Mouse (Mus musculus) heart, embryonic 16.5 days (tissue): ENCODE measurements at regions not wholly inside any gene's neighbourhood (a gene's known extent, or its start where the extent isn't known, plus 50 kb on each side); places are given as distances from the start of the nearest gene placed in this dataset.
"Not testable (repeated sequence)": the region's sequence is repeated elsewhere in the genome, so short reads cannot be mapped to it uniquely, and the experiment has no call there.

Experiments used
- ATAC-seq: fragments of 200-750 bp; cut with Nextera tagmentation; replicated peaks from 2 replicates; pipeline ENCODE4 v1.8.0; 2017; ENCODE audit warnings: moderate number of reproducible peaks; ENCODE audit not compliant: insufficient read depth, low FRiP score; ENCODE audit errors: extremely low read depth
- H3K27ac ChIP-seq: fragments of 300-500 bp; sonication (generic); 2 replicates; pipeline ENCODE4 v1.5.1; 2014; ENCODE audit warnings: mild to moderate bottlenecking, low read length, control low read depth, moderate library complexity
- H3K27me3 ChIP-seq: fragments of 300-500 bp; sonication (generic); 2 replicates; pipeline ENCODE4 v1.6.1; 2014; ENCODE audit warnings: low read length, mixed read lengths; ENCODE audit not compliant: control insufficient read depth, insufficient read depth
- H3K36me3 ChIP-seq: fragments of 300-500 bp; sonication (generic); 2 replicates; pipeline ENCODE4 v1.6.1; 2014; ENCODE audit not compliant: control insufficient read depth, insufficient read depth
- H3K4me1 ChIP-seq: fragments of 300-500 bp; sonication (generic); 2 replicates; pipeline ENCODE4 v1.6.1; 2014; ENCODE audit warnings: low read length, mixed read lengths; ENCODE audit not compliant: control insufficient read depth, insufficient read depth
- H3K4me2 ChIP-seq: fragments of 300-500 bp; sonication (generic); 2 replicates; pipeline ENCODE4 v1.6.1; 2014; ENCODE audit warnings: low read depth, mild to moderate bottlenecking, control low read depth, low read length
- H3K4me3 ChIP-seq: fragments of 300-500 bp; sonication (generic); 2 replicates; pipeline ENCODE4 v1.5.1; 2014; ENCODE audit warnings: mild to moderate bottlenecking, control low read depth, low read length
- H3K9ac ChIP-seq: fragments of 300-500 bp; sonication (generic); 2 replicates; pipeline ENCODE4 v1.6.1; 2014; ENCODE audit warnings: low read length, control low read depth
- H3K9me3 ChIP-seq: fragments of 300-500 bp; sonication (generic); replicated peaks from 2 replicates; pipeline ENCODE4 v1.6.1; 2016; ENCODE audit warnings: low read length; ENCODE audit not compliant: control insufficient read depth
- WGBS: fragments of 180-500 bp; shearing (Covaris S2); extraction: QIAGEN DNeasy Blood & Tissue Kit; methylation state at CpG from one replicate; pipeline ENCODE4 v1.1.7; 2014; 5-methylcytosine and 5-hydroxymethylcytosine counted together

GRCm38 (mm10) chr14:53267693-53268092 lies 772.1 kb upstream of the Olfr1507 start:
- H3K9me3 ChIP-seq, H3K4me1 ChIP-seq, H3K36me3 ChIP-seq, H3K27ac ChIP-seq, H3K4me2 ChIP-seq, H3K27me3 ChIP-seq, H3K9ac ChIP-seq, H3K4me3 ChIP-seq, ATAC-seq: not testable (repeated sequence)
- 40% methylated on average over 1 of the region's 2 CpGs for whole genome bisulfite sequencing

DNA sequence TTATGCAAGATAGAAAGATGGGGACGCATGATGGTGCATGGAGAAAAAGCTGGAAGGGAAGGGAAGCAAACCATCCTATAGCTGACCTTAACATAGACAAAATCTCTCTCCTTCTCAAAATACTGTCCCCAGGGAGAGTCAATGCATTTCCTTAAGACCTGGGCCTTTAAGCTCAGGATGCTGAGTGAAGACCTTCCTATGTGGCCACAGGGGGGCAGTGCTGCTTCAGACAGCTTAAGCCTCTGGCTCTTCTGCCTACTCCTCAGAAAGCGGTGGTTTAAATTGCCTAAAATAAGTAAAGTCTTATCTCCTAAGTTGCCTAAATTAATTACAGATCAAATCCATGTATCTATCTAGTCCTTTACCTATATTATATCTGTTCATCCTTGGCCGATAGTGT lies 760.4 kb upstream of the Olfr1507 start:
- H3K27ac ChIP-seq, ATAC-seq, H3K36me3 ChIP-seq, H3K4me2 ChIP-seq, H3K9ac ChIP-seq, H3K27me3 ChIP-seq, H3K4me3 ChIP-seq, H3K4me1 ChIP-seq, H3K9me3 ChIP-seq: not testable (repeated sequence)
- no CpG with 5 or more reads among the region's 3 CpGs for WGBS

- not testable (repeated sequence) for H3K27me3 ChIP-seq, H3K9me3 ChIP-seq, H3K9ac ChIP-seq, H3K4me1 ChIP-seq, H3K4me3 ChIP-seq, ATAC-seq, H3K36me3 ChIP-seq, H3K4me2 ChIP-seq, H3K27ac ChIP-seq
These were observed 757.9 kb upstream of the Olfr1507 start for GRCm38 (mm10) chr14:53253470-53253869.

DNA sequence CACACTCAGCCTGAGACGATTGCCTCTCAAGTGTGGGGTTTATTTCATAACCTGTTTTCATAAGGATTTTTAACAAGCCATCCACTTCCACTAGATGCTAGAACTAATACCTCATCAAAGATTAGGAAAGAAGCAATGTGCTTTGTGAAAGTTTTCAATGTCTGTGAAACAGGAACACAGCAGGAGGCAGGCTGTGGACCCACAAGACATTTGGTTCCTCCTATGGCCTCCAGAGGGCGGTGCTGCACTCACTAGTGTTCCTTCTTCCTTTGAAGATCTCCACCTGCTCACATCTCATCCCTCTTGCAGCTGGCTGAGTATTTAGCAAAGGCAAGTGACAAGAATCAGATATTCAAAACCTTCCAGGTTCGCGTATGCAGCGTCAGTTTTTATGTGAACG lies 735.6 kb upstream of the Olfr1507 start:
- H3K4me3 ChIP-seq, H3K9me3 ChIP-seq, ATAC-seq, H3K9ac ChIP-seq, H3K27me3 ChIP-seq, H3K36me3 ChIP-seq, H3K4me2 ChIP-seq, H3K4me1 ChIP-seq, H3K27ac ChIP-seq: not testable (repeated sequence)
- no CpG with 5 or more reads among the region's 6 CpGs for WGBS

- H3K9ac ChIP-seq, H3K27me3 ChIP-seq, H3K4me1 ChIP-seq, H3K9me3 ChIP-seq, H3K4me3 ChIP-seq, H3K4me2 ChIP-seq, ATAC-seq, H3K27ac ChIP-seq, H3K36me3 ChIP-seq: not testable (repeated sequence)
- no CpG with 5 or more reads among the region's 1 CpGs for WGBS
These were observed 729.2 kb upstream of the Olfr1507 start for GRCm38 (mm10) chr14:53224789-53225188.

DNA sequence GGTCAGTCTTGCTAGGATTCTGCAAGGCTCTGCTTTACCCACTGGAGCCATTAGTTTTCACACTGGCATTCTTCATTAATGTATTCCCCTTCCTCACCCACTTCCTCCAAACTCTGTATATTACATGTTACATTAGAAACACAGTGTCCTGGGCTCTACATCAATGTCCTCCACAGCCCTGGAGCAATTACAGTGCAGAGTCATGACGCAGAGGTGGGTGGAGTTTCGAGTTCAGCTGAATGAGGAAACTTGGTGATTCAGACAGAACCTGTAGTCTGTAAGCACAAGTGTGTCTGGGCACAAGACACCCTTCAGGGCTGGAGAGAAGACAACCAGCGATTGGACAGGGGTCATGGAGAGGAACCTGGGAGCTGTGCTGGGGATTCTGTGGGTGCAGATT lies 715.0 kb upstream of the Olfr1507 start:
- no CpG with 5 or more reads among the region's 3 CpGs for WGBS
- H3K4me2 ChIP-seq, H3K4me3 ChIP-seq, H3K9me3 ChIP-seq, H3K9ac ChIP-seq, ATAC-seq, H3K27ac ChIP-seq, H3K27me3 ChIP-seq, H3K36me3 ChIP-seq, H3K4me1 ChIP-seq: not testable (repeated sequence)

- not testable (repeated sequence) for H3K4me2 ChIP-seq, H3K4me1 ChIP-seq, H3K9ac ChIP-seq, H3K27me3 ChIP-seq, ATAC-seq, H3K27ac ChIP-seq, H3K36me3 ChIP-seq, H3K9me3 ChIP-seq, H3K4me3 ChIP-seq
These were observed 713.7 kb upstream of the Olfr1507 start for GRCm38 (mm10) chr14:53209258-53209657.

DNA sequence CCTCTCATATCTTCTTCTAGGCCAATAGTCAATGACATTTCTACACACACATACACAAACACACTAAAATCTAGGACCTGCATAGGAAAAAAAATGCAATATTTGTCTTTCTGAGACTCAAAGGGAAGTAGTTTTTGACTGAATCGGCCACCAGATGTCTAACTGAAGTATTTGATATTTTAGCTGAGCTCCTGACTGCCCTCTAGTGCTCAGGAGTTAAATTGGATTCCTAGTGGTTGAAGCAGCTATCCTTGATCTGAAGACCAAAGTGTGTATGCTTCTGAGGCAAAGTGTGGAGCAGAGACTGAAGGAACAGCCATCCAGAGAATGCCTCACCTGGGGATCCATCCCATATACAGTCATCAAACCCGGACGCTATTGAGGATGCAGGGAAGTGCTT lies 695.4 kb upstream of the Olfr1507 start:
- H3K27ac ChIP-seq, ATAC-seq, H3K4me1 ChIP-seq, H3K9me3 ChIP-seq, H3K4me2 ChIP-seq, H3K9ac ChIP-seq, H3K36me3 ChIP-seq, H3K27me3 ChIP-seq, H3K4me3 ChIP-seq: not testable (repeated sequence)
- no CpG with 5 or more reads among the region's 3 CpGs for WGBS

- H3K9ac ChIP-seq, H3K27me3 ChIP-seq, H3K9me3 ChIP-seq, H3K4me2 ChIP-seq, H3K27ac ChIP-seq, H3K4me3 ChIP-seq, H3K4me1 ChIP-seq, H3K36me3 ChIP-seq: not testable (repeated sequence)
- ATAC-seq: peak; percentile 55; the same call in 1 of the 2 replicates
These were observed 678.5 kb upstream of the Olfr1507 start for GRCm38 (mm10) chr14:53174099-53174498.

DNA sequence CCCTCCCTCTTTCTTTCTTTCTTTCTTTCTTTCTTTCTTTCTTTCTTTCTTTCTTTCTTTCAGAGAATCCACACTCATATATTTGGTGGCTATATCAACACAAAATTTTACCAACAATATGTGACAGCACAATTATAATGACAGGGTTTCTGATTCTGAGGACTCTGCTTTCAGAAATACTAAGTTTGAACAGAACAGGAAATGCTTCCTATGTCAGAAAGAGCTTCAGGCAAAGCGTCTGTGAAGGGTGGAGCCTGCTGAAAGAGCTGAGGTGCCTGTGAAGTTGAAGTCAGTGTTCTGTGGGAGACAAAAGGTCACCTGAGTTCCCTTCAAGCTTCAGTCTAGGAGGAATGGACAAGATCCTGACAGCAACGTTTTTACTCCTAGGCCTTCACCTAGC lies 670.8 kb upstream of the Olfr1507 start:
- H3K4me3 ChIP-seq, H3K27me3 ChIP-seq, H3K27ac ChIP-seq, H3K4me2 ChIP-seq, H3K4me1 ChIP-seq, H3K9me3 ChIP-seq, ATAC-seq, H3K9ac ChIP-seq, H3K36me3 ChIP-seq: not testable (repeated sequence)
- no CpG with 5 or more reads among the region's 2 CpGs for WGBS
